Mouse (Mus musculus) olfactory bulb, adult 2 months (tissue): Measurements from ENCODE around the gene Tbc1d1.

Experiments used
- CTCF ChIP-seq: fragments of 200-500 bp; IDR thresholded peaks from 2 replicates; pipeline ENCODE4 v1.5.1; 2012; ENCODE audit warnings: low read depth, mild to moderate bottlenecking, low read length, moderate library complexity; ENCODE audit not compliant: insufficient read depth
- POLR2A ChIP-seq: fragments of 200-500 bp; IDR thresholded peaks from 2 replicates; pipeline ENCODE4 v1.6.1; 2012; ENCODE audit warnings: mild to moderate bottlenecking, low read depth, low read length, moderate library complexity; ENCODE audit not compliant: insufficient read depth

DNA sequence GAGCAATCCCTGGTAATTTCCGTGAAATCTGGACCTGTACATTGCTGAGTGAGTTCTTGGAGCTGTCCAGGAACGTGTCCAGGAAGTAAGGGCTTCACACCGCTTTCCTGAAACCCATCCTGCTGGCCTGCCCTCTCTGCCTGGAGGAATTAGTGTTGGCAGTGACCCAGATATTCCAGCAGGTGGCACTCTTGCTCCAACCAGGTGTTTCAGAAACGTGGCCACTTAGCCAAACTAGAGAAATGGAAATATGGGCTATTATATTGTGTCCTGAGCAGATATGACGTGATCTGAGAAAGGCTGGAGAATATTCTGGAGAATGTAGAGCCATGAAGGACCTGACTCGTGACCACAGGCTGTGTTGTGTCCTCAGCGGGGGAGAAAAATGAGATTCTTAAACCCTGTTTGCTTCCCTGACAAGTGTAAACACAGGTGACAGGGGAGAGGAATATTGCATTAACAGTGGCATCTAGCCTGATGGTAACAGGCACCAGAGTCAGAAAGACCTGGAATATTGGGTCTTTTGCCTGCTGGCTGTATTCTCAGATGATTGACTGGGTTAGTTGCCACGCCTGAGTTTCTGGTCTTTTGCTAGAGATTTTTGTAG, 226.4 kb downstream of the Tbc1d1 start:
- TF ChIP-seq CTCF (no peak), POLR2A (no peak)
